Mouse (Mus musculus) myocyte (in vitro differentiated cells): ENCODE measurements around the gene Ankrd13b. TPM values are rescaled to one million over a fixed set of nuclear protein-coding genes. Genes with fewer than 3 reads are reported as not detected.

Experiments
- H3K27me3 ChIP-seq: one replicate; pipeline ENCODE4 v1.6.1; 2011; ENCODE audit not compliant: control insufficient read depth, insufficient read depth, insufficient read length
- H3K36me3 ChIP-seq: one replicate; pipeline ENCODE4 v1.6.1; 2011; ENCODE audit not compliant: control insufficient read depth, insufficient read depth
- H3K4me2 ChIP-seq: one replicate; pipeline ENCODE4 v1.6.1; 2011; ENCODE audit warnings: low read depth, control low read depth
- H3K4me3 ChIP-seq: one replicate; pipeline ENCODE4 v1.5.1; 2011; ENCODE audit warnings: mild to moderate bottlenecking, control low read depth, moderate library complexity
- H3K79me2 ChIP-seq: one replicate; pipeline ENCODE4 v1.6.1; 2011; ENCODE audit not compliant: control insufficient read depth, insufficient read depth
- H3ac ChIP-seq: one replicate; pipeline ENCODE4 v1.6.1; 2011; ENCODE audit not compliant: control insufficient read depth, insufficient read length
- CEBPB ChIP-seq: IDR thresholded peaks from 2 replicates; pipeline ENCODE4 v1.6.1; 2011; ENCODE audit warnings: mild to moderate bottlenecking, moderate library complexity; ENCODE audit not compliant: poor library complexity, insufficient read depth, severe bottlenecking
- E2F4 ChIP-seq: IDR thresholded peaks from one replicate; pipeline ENCODE4 v1.6.1; 2011; ENCODE audit warnings: mild to moderate bottlenecking, control low read depth, moderate library complexity; ENCODE audit not compliant: insufficient read depth
- MAX ChIP-seq: IDR thresholded peaks from one replicate; pipeline ENCODE4 v1.6.1; 2011; ENCODE audit warnings: low read depth, mild to moderate bottlenecking, control low read depth
- MYOD1 ChIP-seq, 3 experiments: IDR thresholded peaks; one replicate each; pipeline ENCODE4 v1.6.1; 2011; ENCODE audit warnings: control low read depth in 2 of 3, low read depth in 2 of 3, mild to moderate bottlenecking in 2 of 3, moderate library complexity in 1 of 3; ENCODE audit not compliant: insufficient read length in 2 of 3, control insufficient read depth in 1 of 3
- MYOG ChIP-seq, 3 experiments: IDR thresholded peaks; one replicate each; pipeline ENCODE4 v1.6.1; 2011; ENCODE audit warnings: control low read depth in 2 of 3, low read depth in 2 of 3, mild to moderate bottlenecking in 2 of 3; ENCODE audit not compliant: insufficient read length in 2 of 3, control insufficient read depth in 1 of 3, insufficient read depth in 1 of 3
- POLR2A ChIP-seq: IDR thresholded peaks from one replicate; pipeline ENCODE4 v1.6.1; 2011; ENCODE audit warnings: low read depth, mild to moderate bottlenecking, control low read depth, moderate library complexity; ENCODE audit not compliant: insufficient read length
- POLR2AphosphoS2 ChIP-seq: IDR thresholded peaks from one replicate; pipeline ENCODE4 v1.6.1; 2011; ENCODE audit warnings: low read depth, control low read depth; ENCODE audit not compliant: insufficient read length
- REST ChIP-seq: IDR thresholded peaks from one replicate; pipeline ENCODE4 v1.6.1; 2011; ENCODE audit warnings: mild to moderate bottlenecking, control low read depth, moderate library complexity; ENCODE audit not compliant: insufficient read depth, insufficient read length
- SRF ChIP-seq: IDR thresholded peaks from one replicate; pipeline ENCODE4 v1.6.1; 2011; ENCODE audit warnings: low read depth; ENCODE audit not compliant: control insufficient read depth, insufficient read length
- TCF12 ChIP-seq: IDR thresholded peaks from one replicate; pipeline ENCODE4 v1.6.1; 2011; ENCODE audit warnings: mild to moderate bottlenecking, control low read depth; ENCODE audit not compliant: poor library complexity, insufficient read depth, severe bottlenecking
- TCF3 ChIP-seq: IDR thresholded peaks from one replicate; pipeline ENCODE4 v1.6.1; 2011; ENCODE audit warnings: low read depth, control low read depth; ENCODE audit not compliant: insufficient read length
- USF1 ChIP-seq: IDR thresholded peaks from one replicate; pipeline ENCODE4 v1.6.1; 2011; ENCODE audit warnings: low read depth, mild to moderate bottlenecking, control low read depth, moderate library complexity
- polyA plus RNA-seq: library from polyadenylated mRNA; unstranded; fragments of >200 nt; fragmentation: generic; extraction: Trizol; gene quantifications from one replicate; pipeline ENCODE4 v1.2.1, GENCODE M21; 2012; ENCODE audit warnings: missing spikeins

Gene Ankrd13b
- polyA plus RNA-seq, 1 experiment, result 46.0 TPM

- TF ChIP-seq REST (no peak), CEBPB (no peak), E2F4 (no peak), POLR2A (no peak), POLR2AphosphoS2 (no peak), TCF3 (no peak), TCF12 (no peak), MYOG (IDR thresholded peaks at IDR 0.05; ENCODE audit: control insufficient read depth in 1 of 3, insufficient read depth in 1 of 3, insufficient read length in 2 of 3, low read depth in 2 of 3) (no peak), SRF (no peak), MYOD1 (IDR thresholded peaks at IDR 0.05; ENCODE audit: control insufficient read depth in 1 of 3, insufficient read length in 2 of 3, low read depth in 2 of 3) (no peak)
- H3K4me3 ChIP-seq, result peak overlapping the region; percentile 35
- H3K36me3 ChIP-seq, result no peaks in the 10 kb centered on the region
- H3K79me2 ChIP-seq, result no peaks in the 10 kb centered on the region
- H3ac ChIP-seq, result peak overlapping the region; percentile 30
- H3K4me2 ChIP-seq, result peak overlapping the region; percentile 98
- no peaks in the 10 kb centered on the region for H3K27me3 ChIP-seq
Observed at GRCm38 (mm10) chr11:77461856-77462255, 27.6 kb downstream of the Ankrd13b start.

- Histone ChIP-seq H3K27me3 (no peaks in the 10 kb centered on the region), H3K4me3 (no peak overlapping the region), H3K36me3 (no peaks in the 10 kb centered on the region), H3K4me2 (no peak overlapping the region), H3ac (no peak overlapping the region), H3K79me2 (no peaks in the 10 kb centered on the region)
- no peak for TF ChIP-seq TCF3
- no peak for TF ChIP-seq SRF
- TF ChIP-seq CEBPB, result no peak
- no peak for TF ChIP-seq POLR2A
- TF ChIP-seq E2F4, result no peak
- TF ChIP-seq USF1, result no peak
- TF ChIP-seq REST, result no peak
- TF ChIP-seq POLR2AphosphoS2, result no peak
- TF ChIP-seq MAX, result no peak
- no peak for TF ChIP-seq TCF12
- no peak for TF ChIP-seq MYOG (IDR thresholded peaks at IDR 0.05; ENCODE audit: control insufficient read depth in 1 of 3, insufficient read depth in 1 of 3, insufficient read length in 2 of 3, low read depth in 2 of 3)
- TF ChIP-seq MYOD1 (IDR thresholded peaks at IDR 0.05; ENCODE audit: control insufficient read depth in 1 of 3, insufficient read length in 2 of 3, low read depth in 2 of 3), result no peak
Observed at GRCm38 (mm10) chr11:77456866-77457265, 32.6 kb downstream of the Ankrd13b start.

- H3K36me3 ChIP-seq, result no peaks in the 10 kb centered on the region
Observed at GRCm38 (mm10) chr11:77455770-77456510, 33.5 kb downstream of the Ankrd13b start.

GRCm38 (mm10) chr11:77453388-77453787 is 36.1 kb downstream of the Ankrd13b start:
- Histone ChIP-seq H3K4me2 (no peak overlapping the region), H3K4me3 (no peak overlapping the region), H3K36me3 (no peaks in the 10 kb centered on the region), H3K27me3 (no peaks in the 10 kb centered on the region), H3ac (no peak overlapping the region), H3K79me2 (no peaks in the 10 kb centered on the region)
- TF ChIP-seq POLR2A, result no peak
- TF ChIP-seq MAX, result no peak
- no peak for TF ChIP-seq CEBPB
- no peak for TF ChIP-seq TCF3
- no peak for TF ChIP-seq MYOD1 (IDR thresholded peaks at IDR 0.05; ENCODE audit: control insufficient read depth in 1 of 3, insufficient read length in 2 of 3, low read depth in 2 of 3)

More at GRCm38 (mm10) chr11:77455770-77456510, 33.5 kb downstream of the Ankrd13b start:
- Histone ChIP-seq H3K4me2 (no peak overlapping the region), H3K79me2 (no peaks in the 10 kb centered on the region), H3K27me3 (no peaks in the 10 kb centered on the region), H3ac (no peak overlapping the region), H3K4me3 (no peak overlapping the region)
- TF ChIP-seq MYOG (IDR thresholded peaks at IDR 0.05; ENCODE audit: control insufficient read depth in 1 of 3, insufficient read depth in 1 of 3, insufficient read length in 2 of 3, low read depth in 2 of 3) (no peak), REST (no peak), TCF3 (no peak), POLR2A (no peak), E2F4 (no peak), TCF12 (no peak), MYOD1 (IDR thresholded peaks at IDR 0.05; ENCODE audit: control insufficient read depth in 1 of 3, insufficient read length in 2 of 3, low read depth in 2 of 3) (no peak), POLR2AphosphoS2 (no peak), CEBPB (no peak), SRF (no peak), USF1 (no peak), MAX (no peak)
